Mouse (Mus musculus): ENCODE results near the gene Nxpe4.
"Not testable (repeated sequence)": the region's sequence is repeated elsewhere in the genome, so short reads cannot be mapped to it uniquely, and the experiment has no call there.

Gene Nxpe4

DNA sequence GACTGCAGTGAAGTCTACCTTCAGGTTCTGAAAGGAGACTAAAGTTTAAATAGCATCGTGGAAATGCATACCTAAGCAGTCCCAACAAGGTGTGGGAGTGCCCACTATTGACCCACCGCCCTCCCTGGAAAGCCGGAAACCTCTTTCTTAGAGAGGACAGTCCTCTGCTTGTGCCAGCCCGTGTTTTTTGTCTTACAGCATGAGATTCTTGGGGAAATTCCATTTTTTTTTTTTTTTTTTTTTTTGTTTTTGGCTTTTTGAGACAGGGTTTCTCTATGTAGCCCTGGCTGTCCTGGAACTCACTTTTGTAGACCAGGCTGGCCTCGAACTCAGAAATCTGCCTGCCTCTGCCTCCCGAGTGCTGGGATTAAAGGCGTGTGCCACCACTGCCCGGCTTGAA, 255.5 kb downstream of the Nxpe4 start:
- not testable (repeated sequence) for DNase-seq

DNA sequence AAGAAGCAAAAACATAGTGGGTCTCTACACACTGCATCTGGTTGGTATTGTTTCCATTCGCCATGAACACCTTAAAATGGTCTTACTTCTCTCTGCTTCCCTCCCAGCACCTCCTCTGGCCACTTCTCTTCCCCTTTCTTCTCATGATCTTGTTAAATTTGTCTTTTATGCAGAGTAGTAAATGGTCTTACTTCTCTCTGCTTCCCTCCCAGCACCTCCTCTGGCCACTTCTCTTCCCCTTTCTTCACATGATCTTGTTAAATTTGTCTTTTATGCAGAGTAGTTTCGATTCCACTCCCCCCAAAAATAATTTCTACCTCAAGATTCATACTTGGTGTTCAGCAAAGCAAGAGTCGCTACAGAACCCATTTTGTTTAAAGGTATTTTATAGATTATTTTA, 256.2 kb downstream of the Nxpe4 start:
- no peak for DNase-seq

DNA sequence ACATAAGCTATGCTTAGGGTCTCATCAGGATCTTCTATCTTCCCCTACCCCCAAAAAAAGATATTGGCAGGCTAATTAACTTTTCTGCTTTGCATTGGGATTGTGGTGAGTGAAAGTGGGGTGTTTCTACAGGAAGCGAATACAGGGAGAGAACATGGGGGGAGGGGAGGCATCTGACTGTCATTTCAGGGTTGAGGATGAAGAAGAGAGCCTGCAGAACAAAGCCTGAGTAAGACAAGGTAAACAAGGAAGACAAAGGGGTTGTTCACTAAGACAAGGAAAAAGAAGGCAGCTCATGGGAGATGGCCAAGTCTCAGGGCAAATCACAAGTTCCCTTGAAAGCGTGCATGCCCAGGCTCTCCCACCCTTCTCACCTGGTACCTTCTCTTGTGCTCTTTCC, 256.6 kb downstream of the Nxpe4 start:
- no peak for DNase-seq

DNA sequence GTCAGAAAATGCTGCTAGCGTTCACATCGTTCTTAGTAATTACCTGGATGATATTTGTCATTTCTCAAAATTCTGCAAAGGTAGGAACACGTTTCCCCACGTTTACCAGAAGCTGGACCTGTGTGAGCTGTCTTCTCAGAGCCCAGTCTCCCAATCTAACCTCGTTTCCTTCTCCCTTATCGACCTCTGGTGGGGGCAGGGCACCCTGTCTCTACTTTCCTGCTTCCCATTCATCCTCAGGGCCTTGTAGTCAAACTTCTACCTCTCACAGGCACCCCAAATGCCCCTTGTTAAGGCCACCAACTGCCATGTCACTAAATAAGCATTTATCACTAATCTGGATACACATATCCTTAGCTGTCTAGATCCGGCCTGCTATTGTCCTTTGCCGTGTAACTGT, 257.0 kb downstream of the Nxpe4 start:
- no peak for DNase-seq

DNA sequence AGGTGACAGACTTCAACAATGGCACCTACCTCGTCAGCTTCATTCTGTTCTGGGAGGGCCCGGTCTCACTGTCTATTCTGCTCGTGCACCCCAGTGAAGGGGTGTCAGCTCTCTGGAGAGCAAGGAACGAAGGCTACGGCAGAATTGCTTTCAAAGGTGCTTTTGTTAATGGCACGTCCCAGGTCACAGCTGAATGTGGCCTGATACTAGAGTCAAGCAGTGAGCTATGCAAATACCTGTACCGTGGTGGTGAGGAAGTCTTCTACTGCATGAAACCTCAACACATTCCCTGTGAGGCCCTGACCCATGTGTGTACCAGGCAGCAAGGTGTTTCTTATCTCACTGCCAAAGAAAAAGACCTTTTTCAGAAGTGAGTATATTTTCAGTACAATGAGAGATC, 258.6 kb downstream of the Nxpe4 start:
- no peak for DNase-seq

DNA sequence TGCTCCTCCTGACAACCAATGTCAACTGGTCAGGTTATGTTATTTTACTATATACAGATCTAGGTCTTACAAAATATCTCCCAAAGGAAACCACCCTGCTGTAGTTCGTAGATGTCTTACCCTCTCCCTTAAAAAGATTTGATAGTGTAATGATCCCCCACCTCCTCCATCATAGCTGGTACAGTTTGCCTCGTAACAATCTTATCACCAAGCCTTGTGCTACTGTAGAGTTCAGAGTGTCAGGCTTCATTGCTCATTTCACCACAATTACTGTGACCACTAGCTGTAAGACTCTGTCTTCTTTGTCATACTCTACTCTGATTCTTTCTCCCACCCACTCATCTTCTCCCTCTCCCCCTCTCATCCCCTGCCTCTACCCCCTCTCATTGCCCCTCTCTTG, 259.2 kb downstream of the Nxpe4 start:
- DNase-seq: no peak

DNA sequence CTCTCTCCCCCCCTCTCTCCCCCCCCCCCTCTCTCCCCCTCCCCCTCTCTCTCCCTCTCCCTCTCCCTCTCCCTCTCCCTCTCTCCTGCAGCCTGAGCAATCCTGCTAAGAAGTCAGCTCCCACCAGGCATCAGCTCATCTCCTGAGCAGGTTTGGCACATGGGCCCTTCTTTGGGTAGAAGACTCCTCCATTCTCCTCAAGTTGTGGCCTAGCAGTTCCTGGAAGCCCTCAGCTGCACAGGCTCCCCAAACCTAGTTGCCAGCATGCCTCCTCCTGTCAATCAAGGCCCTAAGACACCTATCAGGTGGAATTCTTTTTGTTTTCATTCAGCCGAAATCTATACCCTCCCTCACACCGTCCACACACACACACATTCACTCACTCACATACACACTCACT, 259.7 kb downstream of the Nxpe4 start:
- DNase-seq: no peak

DNA sequence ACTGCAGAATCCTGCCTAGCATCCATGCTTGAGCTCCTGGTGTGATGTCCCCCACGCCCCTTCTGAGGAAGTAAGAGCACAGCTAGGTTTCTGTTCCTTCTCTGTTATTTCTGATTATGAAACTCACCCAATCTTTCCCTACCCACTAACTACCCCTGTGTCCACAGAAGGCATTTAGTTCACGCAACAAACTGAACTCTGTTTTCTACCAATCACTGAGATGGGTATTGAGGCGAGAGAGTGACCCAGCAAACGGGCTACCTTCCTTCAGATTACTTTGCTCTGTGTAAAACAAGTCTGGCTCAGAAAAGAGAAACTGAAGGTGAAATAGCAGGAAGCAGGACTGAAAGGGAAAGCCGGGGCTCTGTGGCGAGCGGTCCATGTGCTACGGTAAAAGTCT, 260.6 kb downstream of the Nxpe4 start:
- DNase-seq: no peak

DNA sequence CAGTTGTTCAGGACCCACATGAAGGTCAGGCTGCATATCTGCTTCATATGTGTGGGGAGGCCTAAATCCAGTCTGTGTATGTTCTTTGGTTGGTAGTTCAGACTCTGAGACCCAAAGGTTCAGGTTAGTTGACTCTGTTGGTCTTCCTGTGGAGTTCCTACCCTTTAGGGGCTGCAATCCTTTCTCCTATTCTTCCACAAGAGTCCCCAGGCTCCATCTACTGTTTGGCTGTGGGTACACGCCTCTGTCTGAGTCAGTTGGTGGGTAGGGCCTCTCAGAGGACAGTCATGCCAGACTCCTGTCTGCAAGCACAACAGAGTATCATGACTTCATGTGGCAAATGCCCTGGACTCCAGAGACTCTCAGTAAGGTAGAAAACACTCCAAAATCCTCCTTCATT, 261.4 kb downstream of the Nxpe4 start:
- DNase-seq: no peak

DNA sequence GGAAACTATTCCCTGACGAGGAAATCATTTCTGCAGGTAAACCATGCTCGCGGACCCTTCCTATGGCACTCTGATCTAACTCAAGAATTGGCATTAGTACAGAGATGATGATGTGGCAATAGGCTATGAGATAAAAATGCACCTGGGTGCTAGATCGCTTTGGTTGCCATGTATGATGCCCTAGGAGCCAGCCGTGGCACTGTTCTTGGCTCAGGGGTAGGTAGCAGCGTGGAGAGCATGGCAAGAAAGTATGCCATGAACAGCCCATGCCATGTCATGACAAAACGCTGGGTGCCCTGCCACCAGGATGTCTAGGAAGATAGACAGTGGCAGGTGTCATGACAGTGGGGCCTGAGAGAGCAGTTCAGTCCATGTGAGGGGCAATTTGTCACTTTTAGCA, 265.4 kb downstream of the Nxpe4 start:
- no peak for DNase-seq

DNA sequence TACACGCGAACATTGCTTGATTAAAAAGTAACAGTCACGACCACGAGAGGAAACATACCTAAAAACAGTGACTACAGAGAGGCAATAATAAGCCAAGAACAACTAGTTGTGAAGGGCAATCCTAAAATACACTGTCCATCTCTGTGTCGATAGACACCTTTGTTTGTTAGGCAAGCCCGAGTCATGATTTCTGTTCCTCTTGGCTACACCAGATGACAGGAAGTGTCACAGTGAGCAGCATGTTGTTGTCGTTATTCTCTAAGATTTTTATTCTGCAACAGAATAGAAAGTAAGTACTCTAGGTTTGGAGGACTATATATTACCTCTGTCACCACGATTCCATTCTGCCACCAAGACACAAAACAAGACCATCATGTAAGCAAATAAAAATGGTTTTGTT, 270.6 kb downstream of the Nxpe4 start:
- DNase-seq: no peak

DNA sequence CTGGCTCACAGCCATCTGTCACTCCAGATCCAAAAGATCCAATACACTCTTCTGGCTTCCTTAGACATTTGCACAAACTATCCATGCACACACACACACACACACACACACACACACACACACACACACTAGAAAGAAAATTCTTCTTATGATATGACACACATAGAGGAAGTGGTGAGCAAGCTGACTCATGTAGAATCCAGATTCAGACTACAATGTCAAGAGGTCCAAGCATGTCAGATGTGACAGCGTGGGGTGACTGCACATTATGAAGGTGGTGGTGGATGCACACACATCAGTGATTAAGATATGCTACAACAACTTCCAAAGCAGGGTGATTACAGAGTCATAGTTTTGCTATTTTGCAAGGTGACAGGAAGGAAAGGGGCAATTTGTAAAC, 282.1 kb downstream of the Nxpe4 start:
- DNase-seq: no peak

DNA sequence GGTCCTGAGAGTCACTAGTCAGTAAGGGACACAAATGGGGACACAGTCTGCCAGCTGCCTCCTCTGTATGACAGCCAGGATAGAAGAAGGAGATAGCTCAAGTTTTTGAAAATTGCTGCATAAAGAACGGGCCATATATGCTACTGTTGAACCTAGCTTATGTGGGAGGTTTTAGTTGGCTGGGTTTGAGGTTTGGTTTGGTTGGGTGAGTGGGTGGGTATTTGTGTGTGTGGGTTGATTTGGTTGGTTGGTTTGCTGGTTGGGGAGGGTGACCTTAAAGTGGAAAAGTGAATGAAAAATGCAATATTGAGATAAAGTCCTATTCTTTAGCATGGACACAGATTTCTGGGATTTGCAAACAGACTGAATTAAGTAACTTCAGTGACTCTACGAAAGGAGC, 283.0 kb downstream of the Nxpe4 start:
- DNase-seq: no peak

DNA sequence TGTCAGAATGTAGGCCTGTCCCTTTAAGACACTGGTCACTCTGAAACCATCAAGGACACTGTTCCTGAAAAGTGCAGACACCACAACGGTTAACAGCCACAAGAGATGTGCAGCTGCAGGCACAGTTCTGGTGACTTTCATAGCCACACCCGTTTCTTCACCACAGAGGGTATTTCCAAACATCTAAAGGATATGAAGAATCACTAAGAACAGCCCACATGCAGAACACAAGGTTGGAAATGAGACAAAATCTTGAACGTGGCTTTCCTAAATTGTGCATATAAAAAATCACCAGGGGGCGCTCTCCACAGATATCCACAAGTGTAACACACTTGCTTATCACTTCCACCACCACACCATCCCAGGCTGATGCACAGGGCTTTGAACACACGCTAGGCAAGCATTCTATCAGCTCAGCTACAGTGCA, 286.0 kb downstream of the Nxpe4 start:
- DNase-seq: no peak

Measured in cerebellum, adult 9-10 months (tissue).